Mouse (Mus musculus) liver, embryonic 11.5 days (tissue): ENCODE data around the gene Gm13420. TPM values are rescaled to one million over a fixed set of nuclear protein-coding genes. Genes with fewer than 3 reads are reported as not detected.

Experiments used
- ATAC-seq: fragments of 200-750 bp; cut with Nextera tagmentation; replicated peaks from 2 replicates; pipeline ENCODE4 v1.8.0; 2017; ENCODE audit warnings: moderate number of reproducible peaks, mild to moderate bottlenecking, moderate TSS enrichment, moderate library complexity; ENCODE audit not compliant: low FRiP score
- DNase-seq: peaks from one replicate; pipeline ENCODE4 v3.0.0-alpha.2; 2017; ENCODE audit warnings: low spot score
- H3K27ac ChIP-seq: fragments of 300-500 bp; sonication (generic); 2 replicates; pipeline ENCODE4 v1.5.1; 2014; ENCODE audit warnings: mild to moderate bottlenecking, low read depth, low read length, control low read depth
- H3K27me3 ChIP-seq: fragments of 300-500 bp; sonication (generic); replicated peaks from 2 replicates; pipeline ENCODE4 v1.6.1; 2014; ENCODE audit warnings: low read length, mixed read lengths; ENCODE audit not compliant: control insufficient read depth, insufficient read depth
- H3K36me3 ChIP-seq: fragments of 300-500 bp; sonication (generic); 2 replicates; pipeline ENCODE4 v1.6.1; 2014; ENCODE audit warnings: mild to moderate bottlenecking, low read length, moderate library complexity, mixed read lengths; ENCODE audit not compliant: control insufficient read depth, insufficient read depth
- H3K4me1 ChIP-seq: fragments of 300-500 bp; sonication (generic); replicated peaks from 2 replicates; pipeline ENCODE4 v1.6.1; 2014; ENCODE audit warnings: low read length, mixed read lengths; ENCODE audit not compliant: control insufficient read depth, insufficient read depth
- H3K4me2 ChIP-seq: fragments of 300-500 bp; sonication (generic); 2 replicates; pipeline ENCODE4 v1.6.1; 2014; ENCODE audit warnings: mild to moderate bottlenecking, control low read depth, moderate library complexity
- H3K4me3 ChIP-seq: fragments of 300-500 bp; sonication (generic); 2 replicates; pipeline ENCODE4 v1.5.1; 2014; ENCODE audit warnings: low read depth, low read length, control low read depth
- H3K9ac ChIP-seq: fragments of 300-500 bp; sonication (generic); 2 replicates; pipeline ENCODE4 v1.6.1; 2014; ENCODE audit warnings: low read depth, low read length, control low read depth
- H3K9me3 ChIP-seq: fragments of 300-500 bp; sonication (generic); 2 replicates; pipeline ENCODE4 v1.6.1; 2016; ENCODE audit warnings: low read length, inconsistent platforms, mixed read lengths; ENCODE audit not compliant: control insufficient read depth
- WGBS: fragments of 180-500 bp; shearing (Covaris S2); extraction: QIAGEN DNeasy Blood & Tissue Kit; methylation state at CpG from one replicate; pipeline ENCODE4 v1.1.7; 2014; 5-methylcytosine and 5-hydroxymethylcytosine counted together
- polyA plus RNA-seq: library from polyadenylated mRNA; unstranded; fragments of >200 nt; fragmentation: Nextera tagmentation; extraction: Ambion mirVana; gene quantifications from 2 replicates; pipeline ENCODE4 v1.2.1, GENCODE M21; 2014

Gm13420 gene
- polyA plus RNA-seq, 1 experiment from 2014 or later = 0.77 TPM

DNA sequence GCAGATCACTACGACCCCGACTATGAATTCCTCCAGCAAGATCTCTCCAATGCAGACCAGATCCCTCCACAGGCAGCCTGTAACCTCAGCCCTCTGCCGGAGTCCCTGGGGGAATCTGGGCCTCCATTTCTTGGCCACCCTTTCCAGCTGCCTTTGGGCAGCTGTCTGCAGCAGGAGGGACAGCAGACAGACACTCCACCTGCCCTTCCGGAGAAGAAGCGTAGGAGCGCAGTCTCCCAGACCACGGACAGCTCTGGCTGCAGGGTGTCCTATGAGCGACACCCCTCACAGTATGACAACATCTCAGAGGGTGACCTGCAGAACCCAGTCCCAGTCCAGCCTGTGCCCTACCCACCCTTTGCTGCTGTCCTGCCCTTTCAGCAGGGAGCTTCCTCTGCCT is 49.3 kb downstream of the Gm13420 start:
- Histone ChIP-seq H3K9me3 (no peaks in the 10 kb centered on the region), H3K4me1 (no peaks in the 10 kb centered on the region), H3K36me3 (peaks cover 45% of the 10 kb centered on the region), H3K4me3 (no peak overlapping the region), H3K9ac (no peak overlapping the region), H3K27me3 (no peaks in the 10 kb centered on the region), H3K4me2 (no peak overlapping the region), H3K27ac (no peak overlapping the region)
- WGBS = 91% methylated on average over 8 of the region's 8 CpGs
- DNase-seq (no peak), ATAC-seq (no peak)

DNA sequence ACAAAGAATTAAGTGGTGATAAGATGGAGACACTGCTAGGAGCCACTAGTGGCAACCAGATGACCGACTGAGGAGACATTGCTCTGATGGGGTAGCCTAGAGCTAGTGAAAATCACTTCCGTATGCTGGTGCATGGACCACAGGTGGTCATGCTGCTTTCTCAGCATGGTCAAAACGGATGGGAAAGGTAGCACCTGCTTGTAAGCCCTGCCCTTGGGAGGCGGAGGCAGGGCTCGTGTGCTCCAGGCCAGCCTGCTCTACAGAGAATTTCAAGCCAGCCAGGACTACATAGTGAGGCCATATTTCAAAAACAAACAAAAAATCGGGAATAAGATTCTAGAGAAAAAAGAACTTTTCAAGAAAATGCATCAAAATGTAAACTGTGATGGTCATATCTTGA is 50.1 kb downstream of the Gm13420 start:
- no peak overlapping the region for H3K4me2 ChIP-seq
- H3K9ac ChIP-seq = no peak overlapping the region
- no peaks in the 10 kb centered on the region for H3K4me1 ChIP-seq
- no peak overlapping the region for H3K27ac ChIP-seq
- H3K4me3 ChIP-seq = no peak overlapping the region
- WGBS = 83% methylated on average over 6 of the region's 6 CpGs
- H3K36me3 ChIP-seq = peaks cover 41% of the 10 kb centered on the region
- DNase-seq (no peak), ATAC-seq (no peak)
- H3K9me3 ChIP-seq = no peaks in the 10 kb centered on the region
- H3K27me3 ChIP-seq = no peaks in the 10 kb centered on the region

DNA sequence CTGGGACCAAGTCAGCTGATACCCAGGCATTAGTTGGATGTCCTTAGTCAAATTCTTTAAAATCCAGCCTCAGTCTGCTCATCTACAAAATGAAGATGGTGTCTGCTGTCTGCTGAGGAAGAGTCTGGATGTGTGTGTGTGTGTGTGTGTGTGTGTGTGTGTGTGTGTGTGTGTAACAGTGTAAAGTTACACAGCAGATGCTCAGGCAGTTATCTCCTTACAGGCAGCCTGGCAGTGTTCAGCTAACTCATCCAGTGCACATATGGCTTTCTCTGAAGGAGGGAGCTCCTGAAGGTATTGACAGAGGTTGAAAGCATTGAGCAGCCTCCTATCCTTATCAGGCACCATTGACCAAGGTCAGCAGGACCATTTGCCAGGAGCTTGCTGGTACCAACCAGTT is 50.6 kb downstream of the Gm13420 start:
- Histone ChIP-seq H3K4me2 (no peak overlapping the region), H3K27ac (no peak overlapping the region), H3K4me3 (no peak overlapping the region), H3K36me3 (peaks cover 41% of the 10 kb centered on the region), H3K27me3 (no peaks in the 10 kb centered on the region), H3K9me3 (no peaks in the 10 kb centered on the region), H3K9ac (no peak overlapping the region), H3K4me1 (no peaks in the 10 kb centered on the region)
- DNase-seq (no peak), ATAC-seq (no peak)

DNA sequence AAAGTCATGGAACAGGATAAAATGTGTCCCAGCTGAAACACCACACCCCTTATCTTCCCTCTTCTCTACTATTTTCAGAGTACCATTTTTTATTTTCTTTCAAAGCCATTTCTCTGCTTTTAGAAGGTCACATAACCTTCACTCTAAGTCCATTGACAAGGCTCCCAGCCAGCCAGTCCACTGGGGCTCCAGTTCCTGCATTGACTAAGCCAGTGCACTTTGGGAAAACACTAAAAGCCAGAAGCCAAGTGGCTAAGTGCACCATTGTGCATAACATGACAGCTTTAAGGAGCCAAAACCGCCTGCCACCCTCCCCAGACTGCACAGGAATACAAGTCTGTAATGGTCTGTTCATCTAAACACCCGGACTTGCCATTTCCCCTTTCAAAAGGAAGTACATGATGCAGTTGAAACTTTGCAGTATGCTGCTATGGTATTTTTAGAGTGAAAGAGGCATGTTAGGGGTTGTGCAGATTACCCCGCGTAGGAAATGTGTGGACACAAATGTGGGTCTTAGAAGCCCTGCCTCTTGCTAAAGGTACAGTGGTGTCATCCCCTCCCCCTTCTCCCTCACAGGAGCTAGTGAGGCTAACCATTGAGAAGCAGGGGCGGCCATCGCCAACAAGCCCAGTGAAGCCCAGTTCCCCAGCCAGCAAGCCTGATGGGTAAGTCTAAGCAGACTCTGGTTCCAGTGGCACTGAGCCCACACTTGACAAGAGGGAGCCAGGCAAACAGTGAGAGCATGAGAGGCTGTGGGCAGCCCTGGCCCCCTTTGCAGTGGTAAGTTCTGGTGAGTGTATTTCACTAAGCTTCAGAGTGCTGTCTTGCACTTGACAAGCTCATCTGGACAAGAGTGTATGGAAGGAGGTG is 52.8 kb downstream of the Gm13420 start:
- Histone ChIP-seq H3K9ac (no peak overlapping the region), H3K4me2 (no peak overlapping the region), H3K27me3 (no peaks in the 10 kb centered on the region), H3K9me3 (no peaks in the 10 kb centered on the region), H3K27ac (no peak overlapping the region), H3K4me3 (no peak overlapping the region), H3K4me1 (no peaks in the 10 kb centered on the region), H3K36me3 (peaks cover 38% of the 10 kb centered on the region)
- ATAC-seq = no peak
- WGBS = 81% methylated on average over 6 of the region's 6 CpGs
- DNase-seq = no peak

DNA sequence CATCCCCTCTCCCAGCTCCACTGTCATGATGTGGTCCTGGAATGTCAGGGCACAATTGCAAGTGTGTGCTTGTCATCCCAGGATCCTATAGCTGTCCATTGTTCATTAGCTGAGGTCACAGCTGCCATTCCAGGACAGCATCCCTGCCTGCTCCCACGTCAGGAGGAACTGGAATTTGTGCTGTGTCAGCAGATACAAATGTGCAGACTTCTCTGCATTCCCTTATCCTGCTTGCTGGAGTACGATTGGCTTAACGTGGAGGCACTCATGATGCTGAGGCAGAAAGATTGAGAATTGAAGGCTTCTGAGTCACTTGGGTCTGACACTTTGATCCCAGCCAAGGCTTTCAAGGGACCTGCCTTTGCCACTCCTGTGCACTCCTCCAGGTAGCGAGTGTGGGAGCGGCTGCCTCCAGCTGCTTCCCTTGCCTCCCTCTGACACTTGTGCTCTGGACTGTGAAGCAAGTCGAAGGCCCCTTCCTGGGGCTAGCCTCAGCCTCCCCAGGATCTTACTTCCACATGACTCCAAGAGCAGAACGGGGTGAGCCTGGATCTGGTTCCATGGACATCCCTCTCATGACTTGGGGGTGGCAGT is 55.2 kb downstream of the Gm13420 start:
- Histone ChIP-seq H3K9ac (no peak overlapping the region), H3K27me3 (no peaks in the 10 kb centered on the region), H3K4me1 (no peaks in the 10 kb centered on the region), H3K4me3 (no peak overlapping the region), H3K4me2 (no peak overlapping the region), H3K36me3 (peaks cover 37% of the 10 kb centered on the region), H3K27ac (no peak overlapping the region), H3K9me3 (no peaks in the 10 kb centered on the region)
- ATAC-seq = no peak
- WGBS = 83% methylated on average over 7 of the region's 7 CpGs
- DNase-seq = no peak

Other genes starting within 250 kb of the Gm13420 start
- 15.2 and 16.5 TPM in 2 replicates for gene Rapgef1, start 132.0 kb downstream of the Gm13420 start, polyA plus RNA-seq
- gene Gm13547, start 7.6 kb upstream of the Gm13420 start, polyA plus RNA-seq = 1.1 TPM in 1 of 2 replicates, not detected in the other
- 36.1 and 38.8 TPM in 2 replicates for gene Coq4, start 35.8 kb upstream of the Gm13420 start, polyA plus RNA-seq
- gene Trub2, start 36.8 kb upstream of the Gm13420 start, polyA plus RNA-seq = 27.7 and 29.0 TPM in 2 replicates
- 5.2 and 5.3 TPM in 2 replicates for gene Slc27a4, start 50.9 kb upstream of the Gm13420 start, polyA plus RNA-seq
- 21.1 TPM in 2 replicates for gene Urm1, start 68.4 kb upstream of the Gm13420 start, polyA plus RNA-seq
- gene Cercam, start 117.5 kb upstream of the Gm13420 start, polyA plus RNA-seq = 49.0 and 54.3 TPM in 2 replicates
- gene Odf2, start 137.5 kb upstream of the Gm13420 start, polyA plus RNA-seq = 81.7 and 83.4 TPM in 2 replicates
- gene Gle1, start 183.7 kb upstream of the Gm13420 start, polyA plus RNA-seq = 58.0 and 62.8 TPM in 2 replicates
- gene Sptan1, start 213.9 kb upstream of the Gm13420 start, polyA plus RNA-seq = 40.4 and 50.2 TPM in 2 replicates